Mouse (Mus musculus): ENCODE measurements around the gene Clybl. TPM values are rescaled to one million over a fixed set of nuclear protein-coding genes. Genes with fewer than 3 reads are reported as not detected.

Gene Clybl
- polyA plus RNA-seq, 1 experiment from 2014 or later, result 13.6 TPM

GRCm38 (mm10) chr14:122227454-122227951, 46.0 kb downstream of the Clybl start:
- H3K27me3 ChIP-seq, result peaks cover 87% of the 10 kb centered on the region
- H3K9me3 ChIP-seq, result no peaks in the 10 kb centered on the region
- ATAC-seq (ENCODE audit: low FRiP score, low read depth), result no peak
- 0 out of 2 replicates have a peak overlapping the region, but pooled peaks have one; percentile 1 for H3K4me3 ChIP-seq
- H3K4me1 ChIP-seq, result peaks cover 24% of the 10 kb centered on the region
- no peak overlapping the region for H3K9ac ChIP-seq
- 24% methylated on average over 14 of the region's 14 CpGs for WGBS
- no peaks in the 10 kb centered on the region for H3K36me3 ChIP-seq
- peak overlapping the region; percentile 16; the same call in 1 of the 2 replicates for H3K4me2 ChIP-seq (replicated peaks)
- H3K27ac ChIP-seq, result no peak overlapping the region

GRCm38 (mm10) chr14:122228816-122229551, 47.5 kb downstream of the Clybl start:
- Histone ChIP-seq H3K27ac (no peak overlapping the region), H3K9me3 (no peaks in the 10 kb centered on the region), H3K4me3 (no peak overlapping the region), H3K36me3 (no peaks in the 10 kb centered on the region), H3K27me3 (peaks cover 83% of the 10 kb centered on the region), H3K4me1 (peaks cover 24% of the 10 kb centered on the region), H3K9ac (no peak overlapping the region), H3K4me2 (replicated peaks) (peak overlapping the region; percentile 21)
- ATAC-seq (ENCODE audit: low FRiP score, low read depth), result no peak
- 16% methylated on average over 23 of the region's 23 CpGs for WGBS

GRCm38 (mm10) chr14:122229988-122230387, 48.5 kb downstream of the Clybl start:
- Histone ChIP-seq H3K9me3 (no peaks in the 10 kb centered on the region), H3K27ac (no peak overlapping the region), H3K4me2 (replicated peaks) (no peak overlapping the region), H3K27me3 (peaks cover 83% of the 10 kb centered on the region), H3K4me1 (peaks cover 21% of the 10 kb centered on the region), H3K36me3 (no peaks in the 10 kb centered on the region), H3K4me3 (no peak overlapping the region), H3K9ac (no peak overlapping the region)
- ATAC-seq (ENCODE audit: low FRiP score, low read depth), result no peak
- 81% methylated on average over 5 of the region's 5 CpGs for WGBS

GRCm38 (mm10) chr14:122230621-122231025, 49.1 kb downstream of the Clybl start:
- WGBS, result 42% methylated on average over 14 of the region's 14 CpGs
- Histone ChIP-seq H3K27me3 (peaks cover 80% of the 10 kb centered on the region), H3K9ac (no peak overlapping the region), H3K4me3 (no peak overlapping the region), H3K27ac (no peak overlapping the region), H3K9me3 (no peaks in the 10 kb centered on the region), H3K4me2 (replicated peaks) (peak overlapping the region; percentile 25; the same call in 1 of the 2 replicates), H3K4me1 (peaks cover 21% of the 10 kb centered on the region), H3K36me3 (no peaks in the 10 kb centered on the region)
- no peak for ATAC-seq (ENCODE audit: low FRiP score, low read depth)

- no peak for ATAC-seq (ENCODE audit: low FRiP score, low read depth)
- Histone ChIP-seq H3K36me3 (no peaks in the 10 kb centered on the region), H3K27ac (no peak overlapping the region), H3K4me3 (no peak overlapping the region), H3K9me3 (no peaks in the 10 kb centered on the region), H3K4me1 (peaks cover 21% of the 10 kb centered on the region), H3K27me3 (peaks cover 77% of the 10 kb centered on the region), H3K9ac (no peak overlapping the region), H3K4me2 (replicated peaks) (peak overlapping the region; percentile 25; the same call in 1 of the 2 replicates)
- WGBS, result 52% methylated on average over 10 of the region's 10 CpGs
Measured at GRCm38 (mm10) chr14:122231073-122231472, 49.6 kb downstream of the Clybl start.

- Histone ChIP-seq H3K36me3 (no peaks in the 10 kb centered on the region), H3K27ac (no peak overlapping the region), H3K4me1 (peaks cover 11% of the 10 kb centered on the region), H3K9ac (no peak overlapping the region), H3K4me3 (no peak overlapping the region), H3K9me3 (no peaks in the 10 kb centered on the region), H3K4me2 (replicated peaks) (no peak overlapping the region), H3K27me3 (peaks cover 63% of the 10 kb centered on the region)
- WGBS, result 84% methylated on average over 19 of the region's 19 CpGs
- no peak for ATAC-seq (ENCODE audit: low FRiP score, low read depth)
Measured at GRCm38 (mm10) chr14:122233212-122233714, 51.8 kb downstream of the Clybl start.

GRCm38 (mm10) chr14:122243874-122244273, 62.4 kb downstream of the Clybl start:
- no peak overlapping the region for H3K27ac ChIP-seq
- H3K36me3 ChIP-seq, result no peaks in the 10 kb centered on the region
- H3K4me1 ChIP-seq, result peaks cover 18% of the 10 kb centered on the region
- ATAC-seq (ENCODE audit: low FRiP score, low read depth), result no peak
- no peak overlapping the region for H3K9ac ChIP-seq
- H3K27me3 ChIP-seq, result peaks cover 58% of the 10 kb centered on the region
- no peak overlapping the region for H3K4me2 ChIP-seq (replicated peaks)
- H3K9me3 ChIP-seq, result no peaks in the 10 kb centered on the region
- H3K4me3 ChIP-seq, result no peak overlapping the region
- WGBS, result 88% methylated on average over 1 of the region's 1 CpGs

- H3K4me2 ChIP-seq (replicated peaks), result peak overlapping the region; percentile 29
- H3K9ac ChIP-seq, result no peak overlapping the region
- H3K9me3 ChIP-seq, result no peaks in the 10 kb centered on the region
- no peaks in the 10 kb centered on the region for H3K36me3 ChIP-seq
- peaks cover 19% of the 10 kb centered on the region for H3K4me1 ChIP-seq
- H3K4me3 ChIP-seq, result no peak overlapping the region
- WGBS, result 26% methylated on average over 18 of the region's 18 CpGs
- H3K27ac ChIP-seq, result no peak overlapping the region
- H3K27me3 ChIP-seq, result peaks cover 69% of the 10 kb centered on the region
- peak; percentile 82 for ATAC-seq (ENCODE audit: low FRiP score, low read depth)
Measured at GRCm38 (mm10) chr14:122246919-122247859, 65.7 kb downstream of the Clybl start.

- H3K4me1 ChIP-seq, result peaks cover 24% of the 10 kb centered on the region
- H3K27me3 ChIP-seq, result peaks cover 68% of the 10 kb centered on the region
- H3K9me3 ChIP-seq, result no peaks in the 10 kb centered on the region
- no peak overlapping the region for H3K4me2 ChIP-seq (replicated peaks)
- 82% methylated on average over 3 of the region's 3 CpGs for WGBS
- no peak overlapping the region for H3K27ac ChIP-seq
- ATAC-seq (ENCODE audit: low FRiP score, low read depth), result no peak
- H3K36me3 ChIP-seq, result no peaks in the 10 kb centered on the region
- H3K4me3 ChIP-seq, result no peak overlapping the region
- no peak overlapping the region for H3K9ac ChIP-seq
Measured at GRCm38 (mm10) chr14:122249123-122249522, 67.6 kb downstream of the Clybl start.

- Histone ChIP-seq H3K9ac (no peak overlapping the region), H3K36me3 (no peaks in the 10 kb centered on the region), H3K4me3 (no peak overlapping the region), H3K9me3 (no peaks in the 10 kb centered on the region), H3K4me1 (peaks cover 36% of the 10 kb centered on the region), H3K27me3 (peaks cover 70% of the 10 kb centered on the region), H3K4me2 (replicated peaks) (no peak overlapping the region), H3K27ac (no peak overlapping the region)
- no peak for ATAC-seq (ENCODE audit: low FRiP score, low read depth)
Measured at GRCm38 (mm10) chr14:122251346-122251745, 69.8 kb downstream of the Clybl start.

GRCm38 (mm10) chr14:122255562-122256260, 74.2 kb downstream of the Clybl start:
- H3K4me1 ChIP-seq, result peaks cover 20% of the 10 kb centered on the region
- peaks cover 78% of the 10 kb centered on the region for H3K27me3 ChIP-seq
- no peak overlapping the region for H3K9ac ChIP-seq
- 2% methylated on average over 21 of the region's 21 CpGs for WGBS
- no peaks in the 10 kb centered on the region for H3K36me3 ChIP-seq
- no peak overlapping the region for H3K27ac ChIP-seq
- H3K4me3 ChIP-seq, result peak overlapping the region; percentile 22
- no peaks in the 10 kb centered on the region for H3K9me3 ChIP-seq
- peak overlapping the region; percentile 49 for H3K4me2 ChIP-seq (replicated peaks)
- ATAC-seq (ENCODE audit: low FRiP score, low read depth), result no peak

Data from limb, embryonic 13.5 days (tissue).